Mouse (Mus musculus) E14TG2a.4 (cell line): ENCODE results near the gene Tbr1.

ENCODE experiments used
- CTCF ChIP-seq: conservative IDR thresholded peaks from 2 replicates; pipeline ENCODE4 v1.5.1; 2014; ENCODE audit warnings: low read length
- NANOG ChIP-seq: IDR thresholded peaks from 2 replicates; pipeline ENCODE4 v1.6.1; 2014; ENCODE audit warnings: borderline replicate concordance, low read length, mixed read lengths

GRCm38 (mm10) chr2:61813106-61813505 is 10.4 kb downstream of the Tbr1 start:
- TF ChIP-seq CTCF (no peak), NANOG (no peak)
